Mouse (Mus musculus) lung, adult 2 months (tissue): ENCODE data around the gene Anks1b. TPM values are rescaled to one million over a fixed set of nuclear protein-coding genes. Genes with fewer than 3 reads are reported as not detected.

Experiments used
- DNase-seq: peaks from one replicate; pipeline ENCODE4 v3.0.0; 2022
- H3K4me1 ChIP-seq: fragments of 200-500 bp; 2 replicates; pipeline ENCODE4 v1.6.1; 2011; ENCODE audit warnings: low read length; ENCODE audit not compliant: control insufficient read depth, insufficient read depth
- H3K4me3 ChIP-seq: fragments of 200-500 bp; replicated peaks from 2 replicates; pipeline ENCODE3; 2011; ENCODE audit warnings: low read depth, mild to moderate bottlenecking, control low read depth, low read length; ENCODE audit errors: extremely low read depth
- CTCF ChIP-seq: fragments of 200-500 bp; IDR thresholded peaks from 2 replicates; pipeline ENCODE4 v1.5.1; 2011; ENCODE audit warnings: mild to moderate bottlenecking, low read length, control low read depth; ENCODE audit not compliant: insufficient read depth
- POLR2A ChIP-seq: fragments of 200-500 bp; IDR thresholded peaks from 2 replicates; pipeline ENCODE4 v1.6.1; 2011; ENCODE audit warnings: low read depth, mild to moderate bottlenecking, control low read depth, low read length, borderline replicate concordance; ENCODE audit errors: extremely low read depth
- WGBS: fragments of 180-500 bp; shearing (Covaris S2); methylation state at CpG from one replicate; pipeline ENCODE4 v1.1.7; 2018; 5-methylcytosine and 5-hydroxymethylcytosine counted together
- polyA plus RNA-seq: library from polyadenylated mRNA; depleted of rRNA; stranded (reverse); fragments of >200 nt; gene quantifications from 2 replicates; pipeline ENCODE4 v1.2.3, GENCODE M21; 2012

Gene Anks1b
- polyA plus RNA-seq, 1 experiment, result 0.41 TPM

- no peak for DNase-seq
- no peaks in the 10 kb centered on the region for H3K4me1 ChIP-seq
- no peak overlapping the region for H3K4me3 ChIP-seq
- TF ChIP-seq CTCF, result no peak
- no peak for TF ChIP-seq POLR2A
- 82% methylated on average over 13 of the region's 13 CpGs for WGBS
Observed at GRCm38 (mm10) chr10:90688696-90689252, 815.5 kb downstream of the Anks1b start.

- WGBS, result 55% methylated on average over 11 of the region's 11 CpGs
- H3K4me3 ChIP-seq, result no peak overlapping the region
- peak; percentile 19 for DNase-seq
- no peaks in the 10 kb centered on the region for H3K4me1 ChIP-seq
- TF ChIP-seq CTCF, result no peak; the same call in 1 of the 2 replicates
- no peak for TF ChIP-seq POLR2A
Observed at GRCm38 (mm10) chr10:90689854-90690513, 816.7 kb downstream of the Anks1b start.

GRCm38 (mm10) chr10:90696687-90697086 lies 823.4 kb downstream of the Anks1b start:
- Histone ChIP-seq H3K4me1 (no peaks in the 10 kb centered on the region), H3K4me3 (no peak overlapping the region)
- WGBS, result 58% methylated on average over 5 of the region's 5 CpGs
- DNase-seq, result no peak
- TF ChIP-seq CTCF (no peak), POLR2A (no peak)

- DNase-seq, result no peak
- Histone ChIP-seq H3K4me3 (no peak overlapping the region), H3K4me1 (no peaks in the 10 kb centered on the region)
- TF ChIP-seq POLR2A (no peak), CTCF (no peak)
- 40% methylated on average over 8 of the region's 8 CpGs for WGBS
Observed at GRCm38 (mm10) chr10:90697413-90697812, 824.1 kb downstream of the Anks1b start.

GRCm38 (mm10) chr10:90699211-90699610 lies 825.9 kb downstream of the Anks1b start:
- WGBS, result 86% methylated on average over 12 of the region's 12 CpGs
- no peak for DNase-seq
- Histone ChIP-seq H3K4me1 (no peaks in the 10 kb centered on the region), H3K4me3 (no peak overlapping the region)
- TF ChIP-seq POLR2A (no peak), CTCF (no peak)

GRCm38 (mm10) chr10:90704602-90705001 lies 831.3 kb downstream of the Anks1b start:
- WGBS, result 88% methylated on average over 10 of the region's 10 CpGs
- TF ChIP-seq CTCF (no peak), POLR2A (no peak)
- H3K4me3 ChIP-seq, result no peak overlapping the region
- H3K4me1 ChIP-seq, result no peaks in the 10 kb centered on the region
- DNase-seq, result no peak

GRCm38 (mm10) chr10:90708822-90709601 lies 835.7 kb downstream of the Anks1b start:
- no peak for DNase-seq
- WGBS, result 66% methylated on average over 11 of the region's 11 CpGs
- Histone ChIP-seq H3K4me1 (no peaks in the 10 kb centered on the region), H3K4me3 (no peak overlapping the region)
- no peak for TF ChIP-seq POLR2A
- TF ChIP-seq CTCF, result no peak

- 42% methylated on average over 5 of the region's 5 CpGs for WGBS
- DNase-seq, result no peak
- H3K4me1 ChIP-seq, result no peaks in the 10 kb centered on the region
- TF ChIP-seq CTCF (no peak), POLR2A (no peak)
- H3K4me3 ChIP-seq, result no peak overlapping the region
Observed at GRCm38 (mm10) chr10:90709602-90709931, 836.3 kb downstream of the Anks1b start.

GRCm38 (mm10) chr10:90717961-90718360 lies 844.7 kb downstream of the Anks1b start:
- Histone ChIP-seq H3K4me1 (no peaks in the 10 kb centered on the region), H3K4me3 (no peak overlapping the region)
- TF ChIP-seq POLR2A (no peak), CTCF (no peak)
- WGBS, result 47% methylated on average over 11 of the region's 11 CpGs
- DNase-seq, result no peak
